Mouse (Mus musculus): ENCODE measurements around the gene Txn2.
"Not testable (repeated sequence)": the region's sequence is repeated elsewhere in the genome, so short reads cannot be mapped to it uniquely, and the experiment has no call there.

The Txn2 gene

GRCm38 (mm10) chr15:77879756-77880155, 49.0 kb downstream of the Txn2 start:
- DNase-seq (ENCODE audit: low spot score), result no peak

GRCm38 (mm10) chr15:77877209-77877608, 51.6 kb downstream of the Txn2 start:
- DNase-seq (ENCODE audit: low spot score), result no peak

GRCm38 (mm10) chr15:77876716-77877115, 52.1 kb downstream of the Txn2 start:
- no peak for DNase-seq (ENCODE audit: low spot score)

GRCm38 (mm10) chr15:77875953-77876352, 52.9 kb downstream of the Txn2 start:
- no peak for DNase-seq (ENCODE audit: low spot score)

- DNase-seq (ENCODE audit: low spot score), result no peak
Measured at GRCm38 (mm10) chr15:77874807-77875206, 54.0 kb downstream of the Txn2 start.

- DNase-seq (ENCODE audit: low spot score), result peak; percentile 20
Measured at GRCm38 (mm10) chr15:77874310-77874709, 54.5 kb downstream of the Txn2 start.

GRCm38 (mm10) chr15:77873564-77873963, 55.2 kb downstream of the Txn2 start:
- peak; percentile 82 for DNase-seq (ENCODE audit: low spot score)

GRCm38 (mm10) chr15:77872996-77873395, 55.8 kb downstream of the Txn2 start:
- DNase-seq (ENCODE audit: low spot score), result no peak

GRCm38 (mm10) chr15:77868340-77868739, 60.5 kb downstream of the Txn2 start:
- no peak for DNase-seq (ENCODE audit: low spot score)

- not testable (repeated sequence) for DNase-seq (ENCODE audit: low spot score)
Measured at GRCm38 (mm10) chr15:77867231-77867968, 61.4 kb downstream of the Txn2 start.

- no peak for DNase-seq (ENCODE audit: low spot score)
Measured at GRCm38 (mm10) chr15:77866583-77867220, 62.1 kb downstream of the Txn2 start.
